Mouse (Mus musculus): ENCODE data around the gene Gm10142. TPM values are rescaled to one million over a fixed set of nuclear protein-coding genes. Genes with fewer than 3 reads are reported as not detected.

The Gm10142 gene
- not detected for polyA plus RNA-seq (2014; fragmentation: Illumina TruSeq; extraction: RNeasy Lipid Tissue Mini Kit (QIAGEN cat#74804); ENCODE audit: insufficient read depth, low read depth, low replicate concordance)

GRCm38 (mm10) chr10:77715507-77715906, at the start of gene Gm10142:
Gm10142 (plus strand) TSS chr10:77715807.

GRCm38 (mm10) chr10:77685895-77686664, 29.5 kb upstream of the Gm10142 start, which contains the start of gene Tspear:
Tspear (plus strand) TSS chr10:77686569.

GRCm38 (mm10) chr10:77690356-77690807, 25.2 kb upstream of the Gm10142 start, which contains the start of gene Gm19402:
Gm19402 (minus strand) TSS chr10:77690757.

GRCm38 (mm10) chr10:77697133-77697532, 18.5 kb upstream of the Gm10142 start, which contains the start of gene Gm9508:
Gm9508 (minus strand) TSS chr10:77697233.

GRCm38 (mm10) chr10:77706326-77706725, 9.3 kb upstream of the Gm10142 start, which contains the start of gene Gm10272:
Gm10272 (plus strand) TSS chr10:77706626.

GRCm38 (mm10) chr10:77711157-77711556, 4.5 kb upstream of the Gm10142 start, which contains the start of gene Gm10024:
Gm10024 (plus strand) TSS chr10:77711457.

GRCm38 (mm10) chr10:77720299-77720698, 4.7 kb downstream of the Gm10142 start, which contains the start of gene Krtap12-1:
Krtap12-1 (plus strand) TSS chr10:77720599.

GRCm38 (mm10) chr10:77726186-77726585, 10.6 kb downstream of the Gm10142 start, which contains the start of gene Gm10100:
Gm10100 (plus strand) TSS chr10:77726486.

GRCm38 (mm10) chr10:77741924-77742688, 26.5 kb downstream of the Gm10142 start, which contains the start of gene Gm18596:
Gm18596 (minus strand) TSS chr10:77742638.

GRCm38 (mm10) chr10:77751254-77751653, 35.6 kb downstream of the Gm10142 start, which contains the start of gene Gm9736:
Gm9736 (minus strand) TSS chr10:77751354.

GRCm38 (mm10) chr10:77759582-77759981, 44.0 kb downstream of the Gm10142 start, which contains the start of gene Gm3233:
Gm3233 (minus strand) TSS chr10:77759682.

Other genes starting within 250 kb of the Gm10142 start
- gene Fam207a, start 200.0 kb upstream of the Gm10142 start, polyA plus RNA-seq (2014; fragmentation: Illumina TruSeq; extraction: RNeasy Lipid Tissue Mini Kit (QIAGEN cat#74804); ENCODE audit: insufficient read depth, low read depth, low replicate concordance), result 16.8 TPM
- gene Itgb2, start 185.6 kb upstream of the Gm10142 start, polyA plus RNA-seq (2014; fragmentation: Illumina TruSeq; extraction: RNeasy Lipid Tissue Mini Kit (QIAGEN cat#74804); ENCODE audit: insufficient read depth, low read depth, low replicate concordance), result 40.3 TPM
- gene Pttg1ip, start 134.1 kb upstream of the Gm10142 start, polyA plus RNA-seq (2014; fragmentation: Illumina TruSeq; extraction: RNeasy Lipid Tissue Mini Kit (QIAGEN cat#74804); ENCODE audit: insufficient read depth, low read depth, low replicate concordance), result 165 TPM
- gene Sumo3, start 109.7 kb upstream of the Gm10142 start, polyA plus RNA-seq (2014; fragmentation: Illumina TruSeq; extraction: RNeasy Lipid Tissue Mini Kit (QIAGEN cat#74804); ENCODE audit: insufficient read depth, low read depth, low replicate concordance), result 119 TPM
- gene Gm49325, start 109.6 kb upstream of the Gm10142 start, polyA plus RNA-seq (2014; fragmentation: Illumina TruSeq; extraction: RNeasy Lipid Tissue Mini Kit (QIAGEN cat#74804); ENCODE audit: insufficient read depth, low read depth, low replicate concordance), result 1.5 TPM
- gene Ube2g2, start 93.5 kb upstream of the Gm10142 start, polyA plus RNA-seq (2014; fragmentation: Illumina TruSeq; extraction: RNeasy Lipid Tissue Mini Kit (QIAGEN cat#74804); ENCODE audit: insufficient read depth, low read depth, low replicate concordance), result 44.6 TPM
- not detected for gene Tspear, start 29.2 kb upstream of the Gm10142 start, polyA plus RNA-seq (2014; fragmentation: Illumina TruSeq; extraction: RNeasy Lipid Tissue Mini Kit (QIAGEN cat#74804); ENCODE audit: insufficient read depth, low read depth, low replicate concordance)
- not detected for gene Gm19402, start 25.1 kb upstream of the Gm10142 start, polyA plus RNA-seq (2014; fragmentation: Illumina TruSeq; extraction: RNeasy Lipid Tissue Mini Kit (QIAGEN cat#74804); ENCODE audit: insufficient read depth, low read depth, low replicate concordance)
- gene Gm9508, start 18.6 kb upstream of the Gm10142 start, polyA plus RNA-seq (2014; fragmentation: Illumina TruSeq; extraction: RNeasy Lipid Tissue Mini Kit (QIAGEN cat#74804); ENCODE audit: insufficient read depth, low read depth, low replicate concordance), result not detected
- not detected for gene Gm10272, start 9.2 kb upstream of the Gm10142 start, polyA plus RNA-seq (2014; fragmentation: Illumina TruSeq; extraction: RNeasy Lipid Tissue Mini Kit (QIAGEN cat#74804); ENCODE audit: insufficient read depth, low read depth, low replicate concordance)
- not detected for gene Gm10024, start 4.3 kb upstream of the Gm10142 start, polyA plus RNA-seq (2014; fragmentation: Illumina TruSeq; extraction: RNeasy Lipid Tissue Mini Kit (QIAGEN cat#74804); ENCODE audit: insufficient read depth, low read depth, low replicate concordance)
- gene Krtap12-1, start 4.8 kb downstream of the Gm10142 start, polyA plus RNA-seq (2014; fragmentation: Illumina TruSeq; extraction: RNeasy Lipid Tissue Mini Kit (QIAGEN cat#74804); ENCODE audit: insufficient read depth, low read depth, low replicate concordance), result not detected
- not detected for gene Gm10100, start 10.7 kb downstream of the Gm10142 start, polyA plus RNA-seq (2014; fragmentation: Illumina TruSeq; extraction: RNeasy Lipid Tissue Mini Kit (QIAGEN cat#74804); ENCODE audit: insufficient read depth, low read depth, low replicate concordance)
- gene Gm18596, start 26.8 kb downstream of the Gm10142 start, polyA plus RNA-seq (2014; fragmentation: Illumina TruSeq; extraction: RNeasy Lipid Tissue Mini Kit (QIAGEN cat#74804); ENCODE audit: insufficient read depth, low read depth, low replicate concordance), result not detected
- gene Gm9736, start 35.5 kb downstream of the Gm10142 start, polyA plus RNA-seq (2014; fragmentation: Illumina TruSeq; extraction: RNeasy Lipid Tissue Mini Kit (QIAGEN cat#74804); ENCODE audit: insufficient read depth, low read depth, low replicate concordance), result not detected
- not detected for gene Gm3233, start 43.9 kb downstream of the Gm10142 start, polyA plus RNA-seq (2014; fragmentation: Illumina TruSeq; extraction: RNeasy Lipid Tissue Mini Kit (QIAGEN cat#74804); ENCODE audit: insufficient read depth, low read depth, low replicate concordance)
- not detected for gene Gm3238, start 55.5 kb downstream of the Gm10142 start, polyA plus RNA-seq (2014; fragmentation: Illumina TruSeq; extraction: RNeasy Lipid Tissue Mini Kit (QIAGEN cat#74804); ENCODE audit: insufficient read depth, low read depth, low replicate concordance)
- not detected for gene Gm7138, start 61.1 kb downstream of the Gm10142 start, polyA plus RNA-seq (2014; fragmentation: Illumina TruSeq; extraction: RNeasy Lipid Tissue Mini Kit (QIAGEN cat#74804); ENCODE audit: insufficient read depth, low read depth, low replicate concordance)
- not detected for gene Gm3250, start 66.7 kb downstream of the Gm10142 start, polyA plus RNA-seq (2014; fragmentation: Illumina TruSeq; extraction: RNeasy Lipid Tissue Mini Kit (QIAGEN cat#74804); ENCODE audit: insufficient read depth, low read depth, low replicate concordance)
- not detected for gene Gm7137, start 72.4 kb downstream of the Gm10142 start, polyA plus RNA-seq (2014; fragmentation: Illumina TruSeq; extraction: RNeasy Lipid Tissue Mini Kit (QIAGEN cat#74804); ENCODE audit: insufficient read depth, low read depth, low replicate concordance)
- gene Gm9639, start 79.3 kb downstream of the Gm10142 start, polyA plus RNA-seq (2014; fragmentation: Illumina TruSeq; extraction: RNeasy Lipid Tissue Mini Kit (QIAGEN cat#74804); ENCODE audit: insufficient read depth, low read depth, low replicate concordance), result not detected
- not detected for gene Gm19668, start 83.3 kb downstream of the Gm10142 start, polyA plus RNA-seq (2014; fragmentation: Illumina TruSeq; extraction: RNeasy Lipid Tissue Mini Kit (QIAGEN cat#74804); ENCODE audit: insufficient read depth, low read depth, low replicate concordance)
- not detected for gene Gm9507, start 96.0 kb downstream of the Gm10142 start, polyA plus RNA-seq (2014; fragmentation: Illumina TruSeq; extraction: RNeasy Lipid Tissue Mini Kit (QIAGEN cat#74804); ENCODE audit: insufficient read depth, low read depth, low replicate concordance)
- not detected for gene Gm2696, start 98.9 kb downstream of the Gm10142 start, polyA plus RNA-seq (2014; fragmentation: Illumina TruSeq; extraction: RNeasy Lipid Tissue Mini Kit (QIAGEN cat#74804); ENCODE audit: insufficient read depth, low read depth, low replicate concordance)
- gene Krtap10-4, start 111.3 kb downstream of the Gm10142 start, polyA plus RNA-seq (2014; fragmentation: Illumina TruSeq; extraction: RNeasy Lipid Tissue Mini Kit (QIAGEN cat#74804); ENCODE audit: insufficient read depth, low read depth, low replicate concordance), result not detected
- not detected for gene Krtap10-10, start 120.1 kb downstream of the Gm10142 start, polyA plus RNA-seq (2014; fragmentation: Illumina TruSeq; extraction: RNeasy Lipid Tissue Mini Kit (QIAGEN cat#74804); ENCODE audit: insufficient read depth, low read depth, low replicate concordance)
- not detected for gene Gm36176, start 131.0 kb downstream of the Gm10142 start, polyA plus RNA-seq (2014; fragmentation: Illumina TruSeq; extraction: RNeasy Lipid Tissue Mini Kit (QIAGEN cat#74804); ENCODE audit: insufficient read depth, low read depth, low replicate concordance)
- not detected for gene Gm10318, start 137.1 kb downstream of the Gm10142 start, polyA plus RNA-seq (2014; fragmentation: Illumina TruSeq; extraction: RNeasy Lipid Tissue Mini Kit (QIAGEN cat#74804); ENCODE audit: insufficient read depth, low read depth, low replicate concordance)
- gene Gm3285, start 146.2 kb downstream of the Gm10142 start, polyA plus RNA-seq (2014; fragmentation: Illumina TruSeq; extraction: RNeasy Lipid Tissue Mini Kit (QIAGEN cat#74804); ENCODE audit: insufficient read depth, low read depth, low replicate concordance), result not detected
- gene Lrrc3, start 186.7 kb downstream of the Gm10142 start, polyA plus RNA-seq (2014; fragmentation: Illumina TruSeq; extraction: RNeasy Lipid Tissue Mini Kit (QIAGEN cat#74804); ENCODE audit: insufficient read depth, low read depth, low replicate concordance), result 0.40 TPM